Mouse (Mus musculus) limb, embryonic 10.5 days (tissue): ENCODE measurements at regions not wholly inside any gene's neighbourhood (a gene's known extent, or its start where the extent isn't known, plus 50 kb on each side); places are given as distances from the start of the nearest gene placed in this dataset.

Experiments
- DNase-seq: peaks from one replicate; pipeline ENCODE4 v3.0.0-alpha.2; 2017; ENCODE audit warnings: low spot score
- H3K27ac ChIP-seq: fragments of 300-500 bp; sonication (generic); 2 replicates; pipeline ENCODE4 v1.5.1; 2016; ENCODE audit warnings: mild to moderate bottlenecking
- H3K27me3 ChIP-seq: fragments of 300-500 bp; sonication (generic); 2 replicates; pipeline ENCODE4 v1.6.1; 2016; ENCODE audit warnings: low read depth, mild to moderate bottlenecking; ENCODE audit not compliant: poor library complexity, severe bottlenecking
- H3K36me3 ChIP-seq: fragments of 300-500 bp; sonication (generic); 2 replicates; pipeline ENCODE4 v1.6.1; 2016; ENCODE audit warnings: mild to moderate bottlenecking, moderate library complexity
- H3K4me1 ChIP-seq: fragments of 300-500 bp; sonication (generic); 2 replicates; pipeline ENCODE4 v1.6.1; 2016
- H3K4me3 ChIP-seq: fragments of 300-500 bp; sonication (generic); 2 replicates; pipeline ENCODE4 v1.5.1; 2016; ENCODE audit warnings: mild to moderate bottlenecking, moderate library complexity
- H3K9me3 ChIP-seq: fragments of 300-500 bp; sonication (generic); replicated peaks from 2 replicates; pipeline ENCODE4 v1.6.1; 2016; ENCODE audit warnings: mild to moderate bottlenecking
- WGBS: fragments of 180-500 bp; shearing (Covaris S2); methylation state at CpG from one replicate; pipeline ENCODE4 v1.1.7; 2016; 5-methylcytosine and 5-hydroxymethylcytosine counted together

GRCm38 (mm10) chr13:116795041-116795440, 230.3 kb downstream of the Parp8 start:
- no peaks in the 10 kb centered on the region for H3K36me3 ChIP-seq
- no peak for DNase-seq
- H3K4me1 ChIP-seq = no peaks in the 10 kb centered on the region
- 19% methylated on average over 2 of the region's 2 CpGs for WGBS
- no peaks in the 10 kb centered on the region for H3K27me3 ChIP-seq
- no peaks in the 10 kb centered on the region for H3K9me3 ChIP-seq
- H3K27ac ChIP-seq = no peak overlapping the region
- no peak overlapping the region for H3K4me3 ChIP-seq

- Histone ChIP-seq H3K27ac (no peak overlapping the region), H3K4me3 (no peak overlapping the region), H3K4me1 (no peaks in the 10 kb centered on the region), H3K36me3 (no peaks in the 10 kb centered on the region), H3K9me3 (no peaks in the 10 kb centered on the region), H3K27me3 (no peaks in the 10 kb centered on the region)
- DNase-seq = no peak
These were observed 243.7 kb downstream of the Parp8 start for GRCm38 (mm10) chr13:116781616-116782015.

- no peaks in the 10 kb centered on the region for H3K9me3 ChIP-seq
- no peaks in the 10 kb centered on the region for H3K27me3 ChIP-seq
- 91% methylated on average over 3 of the region's 3 CpGs for WGBS
- H3K4me3 ChIP-seq = no peak overlapping the region
- no peak for DNase-seq
- H3K36me3 ChIP-seq = no peaks in the 10 kb centered on the region
- H3K27ac ChIP-seq = no peak overlapping the region
- no peaks in the 10 kb centered on the region for H3K4me1 ChIP-seq
These were observed 259.8 kb downstream of the Parp8 start for GRCm38 (mm10) chr13:116765491-116765890.

GRCm38 (mm10) chr13:116759912-116760311, 265.4 kb downstream of the Parp8 start:
- no peak overlapping the region for H3K27ac ChIP-seq

GRCm38 (mm10) chr13:116740825-116741224, 284.5 kb downstream of the Parp8 start:
- Histone ChIP-seq H3K4me1 (no peaks in the 10 kb centered on the region), H3K27me3 (no peaks in the 10 kb centered on the region), H3K9me3 (no peaks in the 10 kb centered on the region), H3K36me3 (no peaks in the 10 kb centered on the region), H3K27ac (no peak overlapping the region), H3K4me3 (no peak overlapping the region)
- 81% methylated on average over 4 of the region's 4 CpGs for WGBS
- DNase-seq = no peak

More at GRCm38 (mm10) chr13:116759912-116760311, 265.4 kb downstream of the Parp8 start:
- DNase-seq = no peak
- no peaks in the 10 kb centered on the region for H3K4me1 ChIP-seq
- 92% methylated on average over 2 of the region's 2 CpGs for WGBS
- H3K27me3 ChIP-seq = no peaks in the 10 kb centered on the region
- H3K4me3 ChIP-seq = no peak overlapping the region
- H3K36me3 ChIP-seq = no peaks in the 10 kb centered on the region
- H3K9me3 ChIP-seq = no peaks in the 10 kb centered on the region

- Histone ChIP-seq H3K4me3 (no peak overlapping the region), H3K27me3 (no peaks in the 10 kb centered on the region), H3K4me1 (no peaks in the 10 kb centered on the region), H3K27ac (no peak overlapping the region), H3K9me3 (no peaks in the 10 kb centered on the region), H3K36me3 (no peaks in the 10 kb centered on the region)
- no peak for DNase-seq
- WGBS = 90% methylated on average over 14 of the region's 14 CpGs
These were observed 301.8 kb downstream of the Parp8 start for GRCm38 (mm10) chr13:116723361-116724153.

- H3K27me3 ChIP-seq = peaks cover 31% of the 10 kb centered on the region
- WGBS = 15% methylated on average over 5 of the region's 5 CpGs
- no peaks in the 10 kb centered on the region for H3K9me3 ChIP-seq
These were observed 310.5 kb downstream of the Parp8 start for GRCm38 (mm10) chr13:116714809-116715208.

GRCm38 (mm10) chr13:116711866-116712593, 313.3 kb downstream of the Parp8 start:
- H3K36me3 ChIP-seq = no peaks in the 10 kb centered on the region
- H3K27ac ChIP-seq = peak overlapping the region; percentile 66
- peaks cover 41% of the 10 kb centered on the region for H3K4me1 ChIP-seq
- H3K27me3 ChIP-seq = peaks cover 57% of the 10 kb centered on the region
- under 1% methylated on average over 24 of the region's 24 CpGs for WGBS
- H3K9me3 ChIP-seq = no peaks in the 10 kb centered on the region
- peak; percentile 78 for DNase-seq
- peak overlapping the region; percentile 50 for H3K4me3 ChIP-seq

More at GRCm38 (mm10) chr13:116714809-116715208, 310.5 kb downstream of the Parp8 start:
- Histone ChIP-seq H3K4me3 (no peak overlapping the region), H3K4me1 (peaks cover 14% of the 10 kb centered on the region), H3K27ac (no peak overlapping the region), H3K36me3 (no peaks in the 10 kb centered on the region)
- DNase-seq = peak; percentile 66

GRCm38 (mm10) chr13:116711148-116711865, 314.0 kb downstream of the Parp8 start:
- H3K27me3 ChIP-seq = peaks cover 63% of the 10 kb centered on the region
- peak overlapping the region; percentile 50 for H3K4me3 ChIP-seq
- H3K27ac ChIP-seq = peak overlapping the region; percentile 66; the same call in 1 of the 2 replicates
- no peaks in the 10 kb centered on the region for H3K9me3 ChIP-seq
- H3K4me1 ChIP-seq = peaks cover 48% of the 10 kb centered on the region
- peak; percentile 49 for DNase-seq
- 2% methylated on average over 22 of the region's 22 CpGs for WGBS
- H3K36me3 ChIP-seq = no peaks in the 10 kb centered on the region

GRCm38 (mm10) chr13:116709671-116710070, 315.7 kb downstream of the Parp8 start:
- Histone ChIP-seq H3K27me3 (peaks cover 77% of the 10 kb centered on the region), H3K27ac (peak overlapping the region; percentile 30; the same call in 1 of the 2 replicates), H3K36me3 (no peaks in the 10 kb centered on the region), H3K9me3 (no peaks in the 10 kb centered on the region), H3K4me3 (no peak overlapping the region), H3K4me1 (peaks cover 55% of the 10 kb centered on the region)
- peak; percentile 42 for DNase-seq
- 6% methylated on average over 7 of the region's 7 CpGs for WGBS

- peak overlapping the region; percentile 38 for H3K4me3 ChIP-seq
- H3K27me3 ChIP-seq = peaks cover 80% of the 10 kb centered on the region
- H3K27ac ChIP-seq = peak overlapping the region; percentile 72
- DNase-seq = peak; percentile 63
- under 1% methylated on average over 16 of the region's 16 CpGs for WGBS
- H3K4me1 ChIP-seq = peaks cover 55% of the 10 kb centered on the region
- no peaks in the 10 kb centered on the region for H3K9me3 ChIP-seq
- no peaks in the 10 kb centered on the region for H3K36me3 ChIP-seq
These were observed 316.5 kb downstream of the Parp8 start for GRCm38 (mm10) chr13:116708846-116709245.

GRCm38 (mm10) chr13:116708456-116708780, 316.9 kb downstream of the Parp8 start:
- Histone ChIP-seq H3K36me3 (no peaks in the 10 kb centered on the region), H3K27me3 (peaks cover 84% of the 10 kb centered on the region), H3K9me3 (no peaks in the 10 kb centered on the region), H3K27ac (peak overlapping the region; percentile 72; the same call in 1 of the 2 replicates), H3K4me3 (peak overlapping the region; percentile 38), H3K4me1 (peaks cover 55% of the 10 kb centered on the region)
- WGBS = under 1% methylated on average over 7 of the region's 7 CpGs
- no peak for DNase-seq
